8 mouse cellular contexts compared by ENCODE assay signal in genomic region chr12:99757754-99758526, GRCm38 (mm10).
DNase-seq lines count a peak whose midpoint lies in the region; ATAC-seq and TF ChIP-seq lines count a peak whose summit lies in the region.

No protein-coding gene starts in this region.

- no peaks in the 10 kb centered on the region for H3K9me3 ChIP-seq in forebrain, embryonic 14.5 days (replicated peaks; ENCODE audit: control insufficient read depth, low read length)
- H3K9me3 ChIP-seq in limb, embryonic 14.5 days (ENCODE audit: control insufficient read depth, low read length), result no peaks in the 10 kb centered on the region

- 0 out of 2 replicates have a peak overlapping the region, but pooled peaks have one; percentile 17 for H3K9ac ChIP-seq in forebrain, embryonic 14.5 days (ENCODE audit: low read length)
- H3K9ac ChIP-seq in limb, embryonic 14.5 days (ENCODE audit: low read depth, low read length, severe bottlenecking), result 0 out of 2 replicates have a peak overlapping the region, but pooled peaks have one; percentile 4

- no peak overlapping the region for H3K27ac ChIP-seq in kidney, adult 2 months (ENCODE audit: insufficient read depth, low read depth, low read length)
- peak overlapping the region; percentile 50; the same call in 1 of the 2 replicates for H3K27ac ChIP-seq in forebrain, embryonic 14.5 days (ENCODE audit: low read depth, low read length)
- no peak overlapping the region for H3K27ac ChIP-seq in limb, embryonic 14.5 days (replicated peaks; ENCODE audit: low read depth, low read length)

- no peaks in the 10 kb centered on the region for H3K36me3 ChIP-seq in kidney, adult 2 months (ENCODE audit: control insufficient read depth, insufficient read depth, low read length)
- no peaks in the 10 kb centered on the region for H3K36me3 ChIP-seq in forebrain, embryonic 14.5 days (ENCODE audit: control insufficient read depth, insufficient read depth, low read length)
- H3K36me3 ChIP-seq in limb, embryonic 14.5 days (ENCODE audit: control insufficient read depth, insufficient read depth, low read length), result no peaks in the 10 kb centered on the region

- no peak overlapping the region for H3K4me3 ChIP-seq in kidney, adult 2 months (ENCODE audit: insufficient read depth, low read depth, low read length)
- H3K4me3 ChIP-seq in forebrain, embryonic 14.5 days (ENCODE audit: low read depth, low read length), result no peak overlapping the region
- H3K4me3 ChIP-seq in limb, embryonic 14.5 days (replicated peaks; ENCODE audit: low read length), result no peak overlapping the region

- no peaks in the 10 kb centered on the region for H3K27me3 ChIP-seq in kidney, adult 2 months (replicated peaks; ENCODE audit: control insufficient read depth, insufficient read depth, low read length)
- H3K27me3 ChIP-seq in forebrain, embryonic 14.5 days (replicated peaks; ENCODE audit: control insufficient read depth, insufficient read depth, low read length), result no peaks in the 10 kb centered on the region
- H3K27me3 ChIP-seq in limb, embryonic 14.5 days (ENCODE audit: control insufficient read depth, insufficient read depth, low read length), result no peaks in the 10 kb centered on the region

- ATAC-seq in forebrain, embryonic 14.5 days, result peak; percentile 84
- ATAC-seq in limb, embryonic 14.5 days (ENCODE audit: low FRiP score, low read depth), result 0 out of 2 replicates have a peak, but pooled peaks have one; percentile 55

- peak overlapping the region; percentile 35 for H3K4me2 ChIP-seq in forebrain, embryonic 14.5 days (ENCODE audit: low read length)
- peak overlapping the region; percentile 11; the same call in 1 of the 2 replicates for H3K4me2 ChIP-seq in limb, embryonic 14.5 days (replicated peaks; ENCODE audit: low read depth, low read length, severe bottlenecking)

- TF ChIP-seq POLR2A in kidney, adult 2 months (IDR thresholded peaks at IDR 0.05; ENCODE audit: low read depth, low read length), result no peak
- no peak for TF ChIP-seq POLR2A in limb, embryonic 14.5 days (IDR thresholded peaks at IDR 0.05; ENCODE audit: borderline replicate concordance, extremely low read depth, insufficient read depth, insufficient read length)

- peak; percentile 47 for DNase-seq in kidney, postnatal 10 days
- DNase-seq in kidney, adult 2 months, result no peak
- peak; percentile 69 for DNase-seq in forebrain, embryonic 14.5 days (ENCODE audit: low spot score)
- DNase-seq in limb, embryonic 14.5 days (ENCODE audit: low spot score), result no peak
- peak; percentile 83 for DNase-seq in retina, postnatal 1 day
- no peak for DNase-seq in layer of hippocampus, postnatal 25 days (ENCODE audit: extremely low spot score in 1 of 2, low spot score in 1 of 2)
- no peak for DNase-seq in gastrocnemius, postnatal 4 days (ENCODE audit: low spot score in 2 of 2)
- no peak for DNase-seq in adrenal gland, adult 2 months

- no peaks in the 10 kb centered on the region for H3K4me1 ChIP-seq in kidney, adult 2 months (ENCODE audit: control insufficient read depth, insufficient read depth, low read length)
- peaks cover 17% of the 10 kb centered on the region for H3K4me1 ChIP-seq in forebrain, embryonic 14.5 days (ENCODE audit: control insufficient read depth, insufficient read depth, low read length)
- H3K4me1 ChIP-seq in limb, embryonic 14.5 days (ENCODE audit: control insufficient read depth, insufficient read depth, low read length), result peaks cover 20% of the 10 kb centered on the region; the same call in 1 of the 2 replicates

- TF ChIP-seq CTCF in kidney, adult 2 months (conservative IDR thresholded peaks at IDR 0.05; ENCODE audit: insufficient read depth, insufficient read length, low read depth, low read length), result no peak

- WGBS in kidney, adult 2 months, result 62% methylated on average over 15 of the region's 15 CpGs
- 35% methylated on average over 15 of the region's 15 CpGs for WGBS in forebrain, embryonic 14.5 days
- 61% methylated on average over 15 of the region's 15 CpGs for WGBS in limb, embryonic 14.5 days

Comparison
In these comparisons a context has a peak if more than half of its experiments do, and no peak if none do; other contexts are left out.
1. DNase-seq: peak in kidney, postnatal 10 days (single experiment), forebrain, embryonic 14.5 days (single experiment) and retina, postnatal 1 day (single experiment); none in kidney, adult 2 months (single experiment), limb, embryonic 14.5 days (single experiment), layer of hippocampus, postnatal 25 days (0 of 2), gastrocnemius, postnatal 4 days (0 of 2) and adrenal gland, adult 2 months (single experiment).